Mouse (Mus musculus): ENCODE results near the gene Med12.

DNA sequence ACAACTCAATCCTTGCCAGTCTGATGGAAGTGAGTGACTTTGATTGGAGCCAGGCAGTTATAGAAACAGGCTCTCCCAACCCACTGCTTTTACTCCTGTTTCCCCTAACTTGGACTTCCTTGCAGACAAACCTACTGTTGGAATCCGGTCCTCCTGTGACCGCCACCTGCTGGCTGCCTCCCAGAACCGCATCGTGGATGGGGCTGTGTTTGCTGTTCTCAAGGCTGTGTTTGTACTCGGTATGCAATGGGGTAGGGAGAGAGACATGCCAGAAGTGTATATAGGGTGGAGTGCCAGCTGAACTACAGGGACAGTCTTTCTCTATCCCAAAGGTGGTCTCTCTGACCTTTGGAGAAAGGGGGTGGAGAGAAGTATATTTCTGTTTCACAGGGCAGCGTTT lies 11.7 kb downstream of the Med12 start:
- TF ChIP-seq KAT2A (conservative IDR thresholded peaks at IDR 0.05; ENCODE audit: low read depth, low read length) (no peak), USF1 (IDR thresholded peaks at IDR 0.05; ENCODE audit: low read depth, low read length) (no peak), CTCF (IDR thresholded peaks at IDR 0.05 in 2 of 3, conservative IDR thresholded peaks at IDR 0.05 in 1 of 3; ENCODE audit: control insufficient read depth in 1 of 3, insufficient read depth in 1 of 3, low read depth in 2 of 3, low read length in 3 of 3, poor library complexity in 1 of 3, severe bottlenecking in 1 of 3) (peak; percentile 63 to 73 (median 65)), USF2 (IDR thresholded peaks at IDR 0.05; ENCODE audit: borderline replicate concordance in 1 of 2, insufficient read depth in 1 of 2, low read depth in 1 of 2, low read length in 2 of 2) (no peak), TAL1 (IDR thresholded peaks at IDR 0.05; ENCODE audit: low read length) (no peak), POLR2A (IDR thresholded peaks at IDR 0.05; ENCODE audit: control insufficient read depth in 1 of 2, insufficient read depth in 1 of 2, low read depth in 1 of 2, low read length in 2 of 2, poor library complexity in 1 of 2) (no peak), GATA1 (IDR thresholded peaks at IDR 0.05; ENCODE audit: low read depth, low read length) (no peak), MYB (IDR thresholded peaks at IDR 0.05; ENCODE audit: low read depth, low read length) (no peak), ZNF384 (IDR thresholded peaks at IDR 0.05; ENCODE audit: low read depth, low read length) (no peak), HCFC1 (IDR thresholded peaks at IDR 0.05; ENCODE audit: low read depth, low read length) (no peak), CHD1 (IDR thresholded peaks at IDR 0.05; ENCODE audit: low read depth, low read length) (no peak)

All from MEL (cell line).